Mouse (Mus musculus) bone marrow macrophage, adult 2 months (primary cell): ENCODE results near the gene Cox6b1.

Experiments used
- CTCF ChIP-seq: IDR thresholded peaks from 2 replicates; pipeline ENCODE4 v1.5.1; 2012; ENCODE audit warnings: low read depth, mild to moderate bottlenecking, low read length, moderate library complexity
- POLR2A ChIP-seq: IDR thresholded peaks from 2 replicates; pipeline ENCODE4 v1.6.1; 2012; ENCODE audit warnings: mild to moderate bottlenecking, low read depth, low read length, borderline replicate concordance

GRCm38 (mm10) chr7:30592772-30593423 lies 33.1 kb downstream of the Cox6b1 start:
- no peak for TF ChIP-seq POLR2A
- TF ChIP-seq CTCF, result no peak
